Mouse (Mus musculus): ENCODE results near the gene Syngr1.

GRCm38 (mm10) chr15:80147511-80147910 lies 56.4 kb downstream of the Syngr1 start:
- TF ChIP-seq POLR2A (IDR thresholded peaks at IDR 0.05; ENCODE audit: borderline replicate concordance, low read depth, low read length), result no peak
- TF ChIP-seq CTCF (IDR thresholded peaks at IDR 0.05; ENCODE audit: low read depth, low read length), result no peak

All from bone marrow macrophage, adult 2 months (primary cell).